Mouse (Mus musculus): ENCODE data around the gene A130010J15Rik.

The A130010J15Rik gene

DNA sequence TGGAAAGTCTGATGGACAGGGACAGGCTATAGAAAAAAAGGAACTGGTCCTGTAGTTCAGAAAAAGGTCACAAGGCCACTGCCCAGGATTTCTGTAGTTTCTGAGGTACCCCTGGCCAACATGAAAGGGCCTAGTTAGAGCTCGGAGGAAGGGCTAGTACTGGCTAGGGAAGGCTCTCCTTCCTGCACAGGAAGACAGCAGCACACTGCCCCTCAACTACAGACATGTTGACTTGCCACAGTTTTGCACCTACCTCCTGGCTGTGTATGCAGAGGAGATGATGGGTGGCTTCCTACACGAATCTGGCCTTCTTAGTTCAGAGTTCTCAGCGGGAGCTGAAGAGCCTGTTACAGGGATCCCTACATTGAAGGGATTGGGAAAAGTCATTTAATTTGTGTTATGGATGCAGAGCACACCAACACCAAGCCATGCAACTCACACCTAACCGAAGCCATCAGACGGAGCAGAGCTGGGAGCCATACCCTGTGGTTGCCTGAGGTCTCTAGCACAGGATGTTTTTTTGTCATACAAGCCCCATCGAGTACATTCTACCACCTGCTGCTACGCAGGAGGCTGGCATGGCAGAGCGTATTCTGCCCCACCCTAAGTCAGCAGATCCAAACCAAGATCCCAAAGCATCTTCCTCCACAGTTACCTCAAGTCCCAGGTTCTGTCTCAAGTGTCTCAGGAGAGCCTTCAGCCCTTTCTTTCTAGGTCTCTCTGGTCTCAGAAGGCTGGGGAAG, 33.0 kb downstream of the A130010J15Rik start:
- DNase-seq (ENCODE audit: low spot score), result no peak

DNA sequence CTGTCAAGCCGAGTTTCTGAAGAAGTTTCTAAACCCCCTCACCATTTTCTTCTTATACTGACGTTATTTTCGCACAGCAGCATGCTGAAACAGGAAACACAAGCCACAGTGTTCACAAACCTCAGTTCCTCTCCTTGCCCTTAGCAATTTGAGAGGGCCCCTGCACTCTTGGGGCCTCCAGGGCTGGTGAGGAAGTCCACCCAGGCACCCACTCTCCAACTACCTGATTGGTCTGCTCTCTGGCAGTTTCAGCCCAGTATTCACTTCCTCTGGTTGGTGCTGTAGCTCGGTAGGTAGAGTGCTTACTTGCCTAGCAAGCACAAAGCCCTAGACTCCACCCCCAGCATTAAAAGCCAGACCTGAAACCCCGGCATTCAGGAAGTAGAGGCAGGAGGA, 33.5 kb downstream of the A130010J15Rik start, which contains the start of gene Traf3ip3:
Gene Traf3ip3, minus strand, starts transcription at position 321 of the 396 bp plus-strand sequence.
- peak; percentile 14 for DNase-seq (ENCODE audit: low spot score)

DNA sequence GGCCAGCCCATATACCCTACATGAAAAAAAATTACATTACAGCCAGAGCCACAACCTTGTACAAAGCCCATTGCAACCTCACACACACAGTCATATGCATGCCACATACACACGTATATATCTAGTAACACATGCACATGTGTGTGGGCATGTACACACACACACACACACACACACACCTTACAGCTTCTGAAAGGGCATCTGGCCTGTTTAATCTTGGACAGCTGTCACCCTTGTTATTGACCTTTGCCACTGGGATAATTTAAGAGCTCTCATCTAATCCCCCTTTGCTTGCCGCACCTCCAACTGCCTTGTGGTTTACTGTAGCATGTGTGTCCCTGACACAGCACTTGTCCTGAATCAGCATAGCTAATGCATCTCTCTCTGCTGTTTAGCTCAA, 36.0 kb downstream of the A130010J15Rik start:
- DNase-seq (ENCODE audit: low spot score), result no peak

DNA sequence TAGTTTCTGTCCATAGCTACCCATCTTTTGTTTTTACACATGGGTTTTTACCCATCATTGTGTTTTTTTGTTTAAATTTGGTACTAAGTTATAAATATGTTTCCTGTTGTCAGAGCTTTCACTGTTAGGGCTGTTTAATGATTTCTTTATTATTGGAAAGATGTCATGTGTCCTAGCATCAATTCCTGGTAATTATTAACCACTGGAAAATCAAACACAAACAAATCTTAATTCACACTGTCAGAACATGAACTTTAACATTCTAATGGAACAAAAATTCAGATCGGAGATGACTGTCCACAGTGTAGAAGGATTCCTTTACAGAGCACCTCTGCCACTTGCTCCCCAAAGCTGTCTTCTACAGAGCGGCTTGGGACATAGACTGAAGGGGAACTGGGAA, 37.6 kb downstream of the A130010J15Rik start:
- DNase-seq (ENCODE audit: low spot score), result no peak

DNA sequence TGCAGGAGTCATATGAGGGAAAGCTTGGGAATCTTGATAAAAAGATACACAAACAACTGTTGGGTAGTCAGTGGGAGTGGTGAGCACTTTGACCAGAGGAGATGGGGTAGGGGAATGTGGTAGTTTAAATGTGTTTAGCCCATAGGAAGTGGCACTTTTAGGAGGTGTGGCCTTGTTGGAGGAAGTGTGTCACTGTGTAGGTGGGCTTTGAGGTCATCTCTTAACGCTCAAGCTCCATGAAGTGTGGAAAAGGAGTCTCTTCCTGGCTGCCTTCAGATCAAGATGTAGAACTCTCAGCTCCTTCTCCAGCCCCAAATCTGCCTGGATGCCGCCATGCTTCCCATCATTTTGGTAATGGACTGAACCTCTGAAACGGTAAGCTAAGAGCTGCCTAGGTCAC, 39.7 kb downstream of the A130010J15Rik start, which contains the start of gene Lamb3:
Gene Lamb3, plus strand, starts transcription at position 197 of the 400 bp plus-strand sequence.
- no peak for DNase-seq (ENCODE audit: low spot score)

DNA sequence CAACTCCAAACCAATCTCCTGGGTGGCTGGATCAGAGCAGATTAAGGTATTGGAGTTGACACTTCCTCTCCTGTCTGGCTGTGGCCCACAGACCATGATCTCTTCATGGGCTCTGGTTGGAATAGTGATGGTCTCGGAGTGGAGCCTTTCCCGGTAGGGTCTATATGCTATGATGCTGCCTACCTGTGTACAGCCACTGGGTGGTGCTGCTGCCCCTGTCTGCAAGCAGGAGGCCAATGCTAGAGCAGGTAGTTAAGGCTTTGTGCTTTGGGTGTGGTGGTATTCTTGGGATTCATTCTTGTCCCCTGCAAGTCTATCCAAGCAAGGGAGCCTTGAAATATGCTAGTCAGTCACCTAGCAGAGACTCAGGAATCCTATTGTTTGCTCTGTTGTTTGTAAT, 40.3 kb downstream of the A130010J15Rik start:
- no peak for DNase-seq (ENCODE audit: low spot score)

DNA sequence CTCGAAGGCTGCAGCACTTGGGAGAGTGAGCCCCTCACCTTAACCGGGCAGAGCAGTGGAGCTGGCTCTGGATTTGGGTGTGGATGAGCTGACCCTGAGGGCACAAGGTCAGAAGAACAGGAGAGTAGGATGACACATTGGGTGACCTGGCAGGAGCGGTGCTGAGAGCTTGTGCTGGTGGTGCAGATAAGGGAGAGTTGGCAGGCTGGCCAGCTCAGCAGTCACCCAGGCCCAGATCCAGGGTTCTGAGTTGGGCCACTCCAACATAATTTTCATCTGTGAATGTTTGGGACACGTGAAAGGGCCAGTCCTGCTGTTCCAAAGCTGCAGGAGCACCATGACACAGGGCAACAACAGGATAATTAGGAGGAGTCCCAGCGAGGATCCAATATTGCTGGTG, 43.5 kb downstream of the A130010J15Rik start:
- DNase-seq (ENCODE audit: low spot score), result no peak

DNA sequence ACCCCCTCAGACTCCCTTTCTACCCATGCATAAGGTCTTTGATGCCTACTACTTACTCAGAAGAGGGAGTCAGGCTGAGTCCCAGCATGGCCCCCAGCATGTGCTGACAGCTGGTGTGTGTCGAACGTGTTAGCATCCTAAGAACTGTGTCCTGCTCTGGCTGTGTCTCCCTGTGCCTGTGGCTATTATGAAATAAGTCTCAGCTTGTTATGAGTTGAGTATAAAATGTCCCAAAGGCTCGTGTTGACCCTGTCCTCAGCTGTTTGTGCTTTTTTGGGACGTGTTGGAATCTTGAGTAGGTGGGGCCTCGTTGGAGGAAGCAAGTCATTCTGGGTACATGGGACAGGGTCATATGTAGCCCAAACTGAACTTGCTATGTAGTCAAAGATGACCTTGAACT, 46.2 kb downstream of the A130010J15Rik start:
- no peak for DNase-seq (ENCODE audit: low spot score)

DNA sequence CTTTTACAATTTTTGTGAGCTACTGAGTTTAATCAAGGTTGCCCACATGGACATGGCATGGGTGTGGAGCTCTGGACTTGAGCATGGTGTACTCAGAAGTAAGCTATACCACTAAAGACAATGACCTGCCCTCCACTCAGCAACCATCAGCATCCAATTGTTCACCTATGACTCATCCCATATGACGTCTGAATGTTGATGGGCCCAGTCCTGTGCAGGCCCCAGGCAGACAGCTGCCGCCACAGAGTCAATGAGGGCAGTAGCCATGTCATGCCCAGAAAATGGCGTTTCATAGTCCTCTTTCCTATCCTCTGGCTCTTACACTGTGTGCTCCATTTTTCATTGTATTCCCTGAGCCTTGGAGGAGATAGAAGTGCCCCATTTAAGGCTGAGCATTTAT, 48.2 kb downstream of the A130010J15Rik start:
- DNase-seq (ENCODE audit: low spot score), result no peak

DNA sequence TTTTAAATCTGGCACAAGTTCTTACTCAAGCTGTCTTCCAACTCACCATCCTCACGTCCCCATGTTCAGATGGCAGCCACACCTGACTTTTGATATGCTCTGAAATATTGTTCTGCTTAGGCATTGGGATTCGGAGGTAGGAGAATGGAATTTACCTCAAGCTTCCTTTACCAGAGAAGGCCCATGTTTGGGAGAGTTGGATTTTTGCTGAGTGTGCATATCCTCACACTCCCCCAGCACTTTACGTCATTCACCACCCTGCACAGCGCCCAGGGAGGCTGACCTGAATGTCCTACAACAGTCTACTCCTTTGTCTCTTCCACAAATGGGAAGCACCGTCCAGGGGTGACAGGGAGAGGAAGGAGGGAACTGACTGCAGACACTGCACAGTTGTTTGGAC, 52.6 kb downstream of the A130010J15Rik start:
- DNase-seq (ENCODE audit: low spot score), result no peak

DNA sequence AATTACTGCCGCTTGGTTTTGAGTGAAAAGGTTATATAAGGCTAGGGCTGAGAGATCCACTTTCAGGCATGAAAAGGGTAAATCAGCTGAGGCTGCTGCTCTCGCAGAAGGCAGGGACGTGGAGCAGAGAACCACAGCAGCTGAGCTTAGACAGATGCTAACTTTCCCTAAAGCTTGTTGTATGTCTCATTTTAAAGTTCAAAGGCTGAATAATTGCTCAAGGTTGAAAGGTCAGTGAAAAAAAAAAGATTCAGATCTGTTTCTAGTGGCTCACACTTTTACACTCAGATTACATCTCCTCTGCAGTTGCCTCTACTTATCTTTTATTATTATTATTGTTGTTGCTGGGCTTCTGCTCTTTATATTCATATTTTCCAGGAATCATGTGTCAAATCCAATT, 57.7 kb downstream of the A130010J15Rik start:
- DNase-seq (ENCODE audit: low spot score), result no peak

DNA sequence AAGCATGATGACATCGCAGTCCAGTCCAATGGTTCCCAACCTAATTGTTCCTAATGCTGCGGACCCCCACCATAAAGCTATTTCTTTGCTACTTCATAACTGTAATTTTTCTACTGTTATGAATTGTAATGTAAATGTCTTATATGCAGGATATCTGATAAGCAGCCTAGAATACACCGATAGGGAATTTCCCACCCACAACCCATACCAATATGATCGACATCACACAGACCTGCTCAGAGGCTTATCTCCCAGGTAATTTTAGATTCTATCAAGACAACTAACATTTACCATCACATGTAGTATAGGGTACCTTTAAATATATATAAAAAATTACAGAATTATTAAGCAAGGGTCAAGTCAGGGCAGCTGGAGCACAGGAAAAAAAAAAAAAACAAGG, 58.3 kb downstream of the A130010J15Rik start:
- no peak for DNase-seq (ENCODE audit: low spot score)

DNA sequence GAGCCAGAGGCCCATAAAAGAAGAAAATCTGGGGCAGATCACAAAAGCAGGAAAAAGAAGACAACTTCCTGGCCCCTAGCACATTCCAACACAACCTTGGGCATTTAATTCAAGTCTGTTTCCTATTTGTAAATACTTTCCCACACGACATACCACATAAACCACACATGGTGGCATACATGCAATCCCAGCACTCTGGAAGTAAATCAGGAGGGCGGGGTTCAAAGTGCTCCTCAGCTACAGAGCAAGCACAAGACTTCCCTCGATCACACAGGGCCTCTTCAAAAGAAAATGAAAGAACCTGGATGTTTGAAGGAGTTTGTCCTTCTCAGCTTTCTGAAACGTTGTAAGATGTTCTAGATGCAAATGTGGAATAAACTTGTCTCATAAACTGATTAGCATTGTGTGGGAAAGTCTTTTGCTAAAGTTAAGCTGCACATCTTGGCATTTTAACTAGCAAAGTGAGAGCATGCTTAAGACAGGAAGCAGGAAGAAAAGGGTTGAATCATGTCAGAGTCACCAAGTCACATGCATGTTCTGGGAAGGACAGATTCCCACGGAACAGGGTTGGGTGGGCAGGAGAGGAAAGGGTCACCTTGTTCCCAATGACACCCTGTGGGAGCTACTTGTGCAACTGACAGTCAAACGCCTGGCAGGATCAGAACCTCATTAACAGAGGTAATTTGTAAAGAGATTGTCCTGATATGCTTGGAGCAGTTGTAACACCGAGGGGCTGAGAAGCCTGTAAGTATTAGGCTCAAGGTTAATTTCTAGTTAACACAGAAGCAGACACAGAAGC, 59.1 kb downstream of the A130010J15Rik start:
- no peak for DNase-seq (ENCODE audit: low spot score)
